Mouse (Mus musculus) testis, adult 2 months (tissue): ENCODE measurements around the gene Banf2. TPM values are rescaled to one million over a fixed set of nuclear protein-coding genes. Genes with fewer than 3 reads are reported as not detected.

Experiments used
- H3K27ac ChIP-seq: fragments of 200-500 bp; 2 replicates; pipeline ENCODE4 v1.5.1; 2012; ENCODE audit warnings: low read depth, low read length; ENCODE audit not compliant: control insufficient read depth, insufficient read depth
- H3K27me3 ChIP-seq: fragments of 200-500 bp; 2 replicates; pipeline ENCODE4 v1.6.1; 2012; ENCODE audit warnings: mild to moderate bottlenecking, low read length, moderate library complexity; ENCODE audit not compliant: control insufficient read depth, insufficient read depth
- H3K36me3 ChIP-seq: fragments of 200-500 bp; 2 replicates; pipeline ENCODE4 v1.6.1; 2012; ENCODE audit warnings: mild to moderate bottlenecking, low read length; ENCODE audit not compliant: control insufficient read depth, insufficient read depth
- H3K4me1 ChIP-seq: fragments of 200-500 bp; 2 replicates; pipeline ENCODE4 v1.6.1; 2012; ENCODE audit warnings: low read length; ENCODE audit not compliant: control insufficient read depth, insufficient read depth
- H3K4me3 ChIP-seq: fragments of 200-500 bp; 2 replicates; pipeline ENCODE4 v1.5.1; 2012; ENCODE audit warnings: low read depth, mild to moderate bottlenecking, low read length, moderate library complexity, mixed read lengths; ENCODE audit not compliant: control insufficient read depth
- CTCF ChIP-seq: fragments of 200-500 bp; IDR thresholded peaks from 2 replicates; pipeline ENCODE4 v1.5.1; 2012; ENCODE audit warnings: low read depth, mild to moderate bottlenecking, inconsistent platforms, low read length, moderate library complexity; ENCODE audit not compliant: control insufficient read depth, insufficient read depth, insufficient replicate concordance
- POLR2A ChIP-seq: fragments of 200-500 bp; IDR thresholded peaks from 2 replicates; pipeline ENCODE4 v1.6.1; 2012; ENCODE audit warnings: low read depth, mild to moderate bottlenecking, inconsistent platforms, low read length, moderate library complexity; ENCODE audit not compliant: control insufficient read depth
- polyA plus RNA-seq: library from polyadenylated mRNA; depleted of rRNA; stranded (reverse); fragments of >200 nt; gene quantifications from 2 replicates; pipeline ENCODE4 v1.2.3, GENCODE M21; 2012

Banf2 gene
- polyA plus RNA-seq, 1 experiment = 212 TPM

GRCm38 (mm10) chr2:144026456-144026855 lies 6.4 kb upstream of the Banf2 start:
- TF ChIP-seq CTCF (no peak), POLR2A (no peak)
- H3K27ac ChIP-seq = no peak overlapping the region
- no peaks in the 10 kb centered on the region for H3K27me3 ChIP-seq
- H3K4me1 ChIP-seq = no peaks in the 10 kb centered on the region
- no peak overlapping the region for H3K4me3 ChIP-seq
- H3K36me3 ChIP-seq = no peaks in the 10 kb centered on the region

DNA sequence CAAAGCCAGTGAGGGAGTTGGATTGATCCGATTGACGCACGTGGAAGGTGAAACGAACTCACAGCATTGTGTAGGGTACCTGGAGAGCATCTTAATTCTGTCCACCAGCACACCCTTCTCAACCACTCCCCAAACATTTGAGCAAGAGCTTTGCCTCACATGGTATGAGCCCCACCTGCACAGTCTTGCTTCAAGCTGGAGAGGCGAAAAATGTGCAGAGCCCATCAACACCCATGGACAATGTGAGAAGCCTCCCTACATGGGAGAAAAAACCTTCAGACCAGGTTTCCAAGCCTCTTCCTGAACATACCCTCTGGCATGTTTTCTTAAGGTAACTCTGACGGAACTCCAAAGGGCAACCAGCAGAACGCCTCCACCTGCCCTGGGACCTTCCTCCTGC lies 2.1 kb upstream of the Banf2 start:
- Histone ChIP-seq H3K4me3 (peak overlapping the region; percentile 9; the same call in 1 of the 2 replicates), H3K4me1 (no peaks in the 10 kb centered on the region), H3K27me3 (no peaks in the 10 kb centered on the region), H3K36me3 (no peaks in the 10 kb centered on the region), H3K27ac (no peak overlapping the region; the same call in 1 of the 2 replicates)
- TF ChIP-seq CTCF (no peak), POLR2A (no peak)

GRCm38 (mm10) chr2:144044726-144045125 lies 11.9 kb downstream of the Banf2 start:
- Histone ChIP-seq H3K27me3 (no peaks in the 10 kb centered on the region), H3K4me1 (no peaks in the 10 kb centered on the region; the same call in 1 of the 2 replicates), H3K4me3 (no peak overlapping the region), H3K36me3 (no peaks in the 10 kb centered on the region), H3K27ac (no peak overlapping the region)
- TF ChIP-seq POLR2A (no peak), CTCF (no peak)

DNA sequence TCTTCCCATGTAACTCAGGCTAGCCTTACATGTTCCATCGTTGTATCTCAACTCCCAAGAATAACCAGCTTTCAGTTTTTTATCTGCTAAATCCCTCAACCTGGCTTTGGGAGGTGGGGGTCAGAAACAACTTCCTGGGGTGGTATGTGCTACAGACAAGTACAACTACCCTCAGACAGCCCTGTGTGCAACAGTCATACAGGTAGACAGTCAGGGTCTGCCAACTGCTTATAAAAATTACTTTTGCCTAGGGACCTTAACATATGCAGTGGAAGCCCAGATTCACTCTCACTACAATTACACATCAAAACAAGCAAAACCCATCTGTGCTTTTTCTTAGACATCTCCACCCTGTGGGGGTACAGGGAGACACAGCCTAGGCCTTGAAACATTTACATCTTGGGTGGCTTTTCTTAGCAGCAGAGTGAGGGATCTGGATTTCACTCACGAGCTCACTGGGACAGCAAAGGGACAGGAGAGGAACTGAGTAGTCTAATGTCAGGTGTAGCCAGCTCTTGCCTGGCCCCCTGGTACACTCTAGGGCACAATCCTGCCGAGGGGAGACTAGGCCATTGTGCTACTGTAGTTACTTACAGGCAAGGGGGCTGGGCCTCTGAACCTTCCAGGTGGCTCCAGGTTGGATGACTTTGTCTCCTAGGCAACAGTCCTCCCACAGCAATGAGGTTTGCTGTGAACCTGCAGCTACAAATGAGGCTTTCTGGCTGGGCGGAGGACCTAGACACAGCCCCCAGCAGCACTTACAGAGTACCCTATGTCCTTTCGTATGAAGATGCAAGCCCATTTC lies 13.1 kb downstream of the Banf2 start:
- no peaks in the 10 kb centered on the region for H3K36me3 ChIP-seq
- H3K27me3 ChIP-seq = no peaks in the 10 kb centered on the region
- H3K4me1 ChIP-seq = no peaks in the 10 kb centered on the region; the same call in 1 of the 2 replicates
- TF ChIP-seq CTCF = no peak
- TF ChIP-seq POLR2A = no peak
- no peak overlapping the region for H3K4me3 ChIP-seq
- no peak overlapping the region for H3K27ac ChIP-seq

DNA sequence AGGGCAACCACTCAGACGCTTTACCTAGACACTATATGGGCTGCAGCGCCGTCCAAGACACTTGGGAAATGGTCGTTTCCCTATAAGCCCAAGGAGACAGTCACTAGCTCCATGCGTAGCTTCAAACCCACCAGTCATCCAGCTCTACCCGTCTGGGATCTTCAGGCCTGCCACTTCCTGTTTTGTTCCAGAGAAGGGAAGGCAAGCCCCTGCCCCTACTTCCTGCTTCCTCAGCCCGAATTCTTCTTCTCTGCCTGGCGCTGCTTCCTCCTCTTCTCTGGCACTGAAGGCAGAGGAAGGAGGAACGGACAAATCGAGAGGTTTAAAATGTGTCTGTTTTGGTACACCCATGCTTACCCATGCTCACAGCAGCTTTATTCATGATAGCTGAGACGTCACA lies 14.1 kb downstream of the Banf2 start:
- Histone ChIP-seq H3K27ac (no peak overlapping the region), H3K4me3 (no peak overlapping the region), H3K36me3 (no peaks in the 10 kb centered on the region), H3K27me3 (no peaks in the 10 kb centered on the region), H3K4me1 (no peaks in the 10 kb centered on the region; the same call in 1 of the 2 replicates)
- no peak for TF ChIP-seq CTCF
- TF ChIP-seq POLR2A = no peak

- Histone ChIP-seq H3K4me3 (no peak overlapping the region), H3K27ac (no peak overlapping the region), H3K27me3 (no peaks in the 10 kb centered on the region), H3K4me1 (no peaks in the 10 kb centered on the region; the same call in 1 of the 2 replicates), H3K36me3 (no peaks in the 10 kb centered on the region)
- TF ChIP-seq CTCF = no peak
- TF ChIP-seq POLR2A = no peak
These were observed 17.4 kb downstream of the Banf2 start for GRCm38 (mm10) chr2:144050146-144050680.

DNA sequence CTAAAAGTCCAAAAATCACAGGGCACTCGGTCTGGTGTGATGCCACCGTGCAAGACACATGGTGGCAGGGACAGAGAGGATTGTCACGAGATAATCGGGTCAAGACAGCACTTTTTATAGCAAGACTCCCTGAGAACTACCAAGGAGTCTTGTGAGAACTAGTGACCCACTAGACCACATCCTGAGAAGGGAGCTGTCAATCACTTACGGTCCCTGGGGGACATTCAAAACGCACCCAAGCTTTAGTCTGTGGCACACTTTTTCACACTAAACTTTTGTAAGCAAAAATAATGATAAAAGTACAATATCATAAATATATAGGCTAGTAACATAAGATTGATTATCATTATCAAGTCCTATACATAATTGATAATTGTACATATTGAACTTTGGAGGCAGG lies 18.0 kb downstream of the Banf2 start:
- H3K27me3 ChIP-seq = no peaks in the 10 kb centered on the region
- H3K27ac ChIP-seq = no peak overlapping the region
- no peaks in the 10 kb centered on the region; the same call in 1 of the 2 replicates for H3K4me1 ChIP-seq
- TF ChIP-seq CTCF (no peak), POLR2A (no peak)
- no peak overlapping the region for H3K4me3 ChIP-seq
- H3K36me3 ChIP-seq = no peaks in the 10 kb centered on the region
